Mouse (Mus musculus) heart, postnatal 0 days (tissue): ENCODE results near the gene Itpr1. TPM values are rescaled to one million over a fixed set of nuclear protein-coding genes. Genes with fewer than 3 reads are reported as not detected.
A peak's percentile ranks its signal among the peaks of the same experiment; 100 is the strongest.

Source experiments
- ATAC-seq: fragments of 200-750 bp; cut with Nextera tagmentation; 2 replicates; pipeline ENCODE4 v1.8.0; 2017; ENCODE audit warnings: low read depth, moderate number of reproducible peaks, moderate library complexity; ENCODE audit not compliant: insufficient read depth
- DNase-seq: peaks from one replicate; pipeline ENCODE4 v3.0.0-alpha.2; 2016; ENCODE audit warnings: low spot score
- H3K27ac ChIP-seq: fragments of 300-500 bp; sonication (generic); 2 replicates; pipeline ENCODE4 v1.5.1; 2014; ENCODE audit warnings: low read depth, mild to moderate bottlenecking
- H3K27me3 ChIP-seq: fragments of 300-500 bp; sonication (generic); 2 replicates; pipeline ENCODE4 v1.6.1; 2014; ENCODE audit warnings: low read length, mixed read lengths; ENCODE audit not compliant: control insufficient read depth, insufficient read depth
- H3K36me3 ChIP-seq: fragments of 300-500 bp; sonication (generic); replicated peaks from 2 replicates; pipeline ENCODE4 v1.6.1; 2014; ENCODE audit warnings: low read length, mixed read lengths; ENCODE audit not compliant: control insufficient read depth, insufficient read depth
- H3K4me1 ChIP-seq: fragments of 300-500 bp; sonication (generic); 2 replicates; pipeline ENCODE4 v1.6.1; 2014; ENCODE audit warnings: antibody characterized with exemption; ENCODE audit not compliant: control insufficient read depth, insufficient read depth
- H3K4me2 ChIP-seq: fragments of 300-500 bp; sonication (generic); 2 replicates; pipeline ENCODE4 v1.6.1; 2014; ENCODE audit warnings: low read depth, mild to moderate bottlenecking, low read length, moderate library complexity
- H3K4me3 ChIP-seq: fragments of 300-500 bp; sonication (generic); 2 replicates; pipeline ENCODE4 v1.5.1; 2014; ENCODE audit warnings: low read depth, low read length
- H3K9ac ChIP-seq: fragments of 300-500 bp; sonication (generic); replicated peaks from 2 replicates; pipeline ENCODE4 v1.6.1; 2014; ENCODE audit warnings: low read depth, low read length, mixed read lengths
- H3K9me3 ChIP-seq: fragments of 300-500 bp; sonication (generic); replicated peaks from 2 replicates; pipeline ENCODE4 v1.6.1; 2016; ENCODE audit warnings: low read length; ENCODE audit not compliant: control insufficient read depth
- CTCF ChIP-seq: IDR thresholded peaks from 2 replicates; pipeline ENCODE4 v1.5.1; 2016; ENCODE audit warnings: antibody characterized with exemption, control low read depth, low read depth
- EP300 ChIP-seq: IDR thresholded peaks from 2 replicates; pipeline ENCODE4 v1.6.1; 2016; ENCODE audit warnings: antibody characterized with exemption, low read depth
- WGBS: fragments of 180-500 bp; shearing (Covaris S2); extraction: QIAGEN DNeasy Blood & Tissue Kit; methylation state at CpG from one replicate; pipeline ENCODE4 v1.1.7; 2014; 5-methylcytosine and 5-hydroxymethylcytosine counted together
- polyA plus RNA-seq: library from polyadenylated mRNA; unstranded; fragments of >200 nt; fragmentation: Nextera tagmentation; extraction: Ambion mirVana; gene quantifications from 2 replicates; pipeline ENCODE4 v1.2.1, GENCODE M21; 2015
- total RNA-seq: library from RNA; depleted of rRNA; stranded (reverse); fragments of >200 nt; gene quantifications from 2 replicates; pipeline ENCODE4 v1.2.3, GENCODE M21; 2014; ENCODE audit warnings: low replicate concordance

Itpr1 gene
- total and polyA plus RNA-seq, 2 experiments from 2014 or later, result 7.1 to 22.2 TPM

- H3K27ac ChIP-seq, result peak overlapping the region; percentile 17; the same call in 1 of the 2 replicates
- H3K9ac ChIP-seq, result no peak overlapping the region
- ATAC-seq (no peak), DNase-seq (peak; percentile 50)
- peaks cover 8% of the 10 kb centered on the region for H3K4me1 ChIP-seq
- H3K4me2 ChIP-seq, result no peak overlapping the region
- 68% methylated on average over 7 of the region's 7 CpGs for WGBS
- H3K4me3 ChIP-seq, result no peak overlapping the region
- no peaks in the 10 kb centered on the region for H3K9me3 ChIP-seq
- no peaks in the 10 kb centered on the region for H3K36me3 ChIP-seq
- TF ChIP-seq CTCF (peak; percentile 26), EP300 (no peak)
- H3K27me3 ChIP-seq, result no peaks in the 10 kb centered on the region
Measured at GRCm38 (mm10) chr6:108569460-108570187, 356.7 kb downstream of the Itpr1 start.

- H3K9ac ChIP-seq, result peak overlapping the region; percentile 52; the same call in 1 of the 2 replicates
- H3K4me1 ChIP-seq, result peaks cover 8% of the 10 kb centered on the region
- H3K36me3 ChIP-seq, result no peaks in the 10 kb centered on the region
- TF ChIP-seq EP300 (peak; percentile 7; the same call in 1 of the 2 replicates), CTCF (no peak)
- peak overlapping the region; percentile 62 for H3K27ac ChIP-seq
- DNase-seq, result peak; percentile 44
- WGBS, result 44% methylated on average over 11 of the region's 11 CpGs
- H3K9me3 ChIP-seq, result no peaks in the 10 kb centered on the region
- ATAC-seq, result peak; percentile 22; the same call in 1 of the 2 replicates
- H3K27me3 ChIP-seq, result no peaks in the 10 kb centered on the region
- peak overlapping the region; percentile 70 for H3K4me2 ChIP-seq
- peak overlapping the region; percentile 50 for H3K4me3 ChIP-seq
Measured at GRCm38 (mm10) chr6:108570351-108571041, 357.6 kb downstream of the Itpr1 start.

- Histone ChIP-seq H3K27me3 (no peaks in the 10 kb centered on the region), H3K4me1 (peaks cover 8% of the 10 kb centered on the region), H3K4me2 (peak overlapping the region; percentile 70), H3K4me3 (peak overlapping the region; percentile 50), H3K9ac (peak overlapping the region; percentile 52; the same call in 1 of the 2 replicates), H3K27ac (peak overlapping the region; percentile 62), H3K36me3 (no peaks in the 10 kb centered on the region), H3K9me3 (no peaks in the 10 kb centered on the region)
- 0 out of 2 replicates have a peak, but pooled peaks have one; percentile 19 for TF ChIP-seq EP300
- no peak for TF ChIP-seq CTCF
- DNase-seq, result peak; percentile 89
- ATAC-seq, result peak; percentile 95
- under 1% methylated on average over 21 of the region's 21 CpGs for WGBS
Measured at GRCm38 (mm10) chr6:108571042-108571590, 358.2 kb downstream of the Itpr1 start.

- Histone ChIP-seq H3K9ac (no peak overlapping the region), H3K4me2 (no peak overlapping the region), H3K9me3 (no peaks in the 10 kb centered on the region), H3K27me3 (no peaks in the 10 kb centered on the region), H3K4me1 (peaks cover 8% of the 10 kb centered on the region), H3K4me3 (no peak overlapping the region), H3K36me3 (no peaks in the 10 kb centered on the region), H3K27ac (no peak overlapping the region)
- DNase-seq (no peak), ATAC-seq (no peak)
- TF ChIP-seq CTCF, result no peak
- WGBS, result 64% methylated on average over 7 of the region's 7 CpGs
Measured at GRCm38 (mm10) chr6:108572646-108573045, 359.8 kb downstream of the Itpr1 start.

GRCm38 (mm10) chr6:108577056-108577455 is 364.2 kb downstream of the Itpr1 start:
- no peak for ATAC-seq
- DNase-seq, result no peak
- Histone ChIP-seq H3K4me2 (no peak overlapping the region), H3K27ac (no peak overlapping the region), H3K4me3 (no peak overlapping the region), H3K4me1 (no peaks in the 10 kb centered on the region), H3K36me3 (no peaks in the 10 kb centered on the region), H3K27me3 (no peaks in the 10 kb centered on the region), H3K9ac (no peak overlapping the region), H3K9me3 (no peaks in the 10 kb centered on the region)
- WGBS, result 85% methylated on average over 6 of the region's 6 CpGs
- TF ChIP-seq EP300, result no peak
- TF ChIP-seq CTCF, result no peak
